Mouse (Mus musculus): ENCODE results near the gene Nop53.
A peak's percentile ranks its signal among the peaks of the same experiment; 100 is the strongest.

Nop53 gene

DNA sequence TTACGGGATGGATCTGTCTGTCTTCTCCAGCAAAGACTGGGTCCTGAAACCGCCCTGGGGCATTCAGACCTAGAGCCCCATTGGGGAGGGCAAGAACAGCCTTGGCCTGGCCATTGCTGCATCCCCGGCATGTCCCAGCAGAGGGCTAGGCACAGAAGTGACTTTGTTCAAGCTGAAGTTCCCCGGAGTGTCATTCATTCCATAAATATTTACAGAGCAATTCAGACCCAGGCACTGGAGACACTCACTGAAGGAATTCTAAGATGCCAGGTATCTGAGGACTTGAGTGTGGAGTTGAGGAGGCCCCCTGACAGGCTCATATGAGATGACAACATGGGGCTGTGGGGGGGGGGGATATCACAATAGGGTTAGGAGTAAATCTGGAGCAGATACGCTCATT, 10.3 kb upstream of the Nop53 start:
- no peak for DNase-seq (ENCODE audit: low spot score)

DNA sequence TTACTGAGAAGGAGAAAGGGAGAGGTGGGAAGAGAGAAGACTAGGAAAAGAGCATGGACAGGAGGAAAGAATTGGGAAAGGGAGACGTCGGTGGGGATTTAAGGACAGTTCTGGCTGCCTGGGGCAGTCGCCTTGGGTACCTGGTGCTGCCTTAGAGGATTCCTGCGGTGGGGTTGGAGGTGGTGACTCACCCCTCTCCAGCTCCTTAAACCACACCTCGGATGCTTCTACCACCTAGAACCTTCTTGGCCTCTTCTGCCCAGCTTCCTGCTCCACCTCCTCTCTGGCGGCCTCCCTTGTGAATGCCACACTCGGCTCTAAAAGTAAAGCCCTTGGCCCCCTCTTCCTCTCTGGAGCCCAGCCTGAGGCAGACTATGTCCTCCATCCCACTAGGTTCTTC, 9.6 kb upstream of the Nop53 start:
- no peak for DNase-seq (ENCODE audit: low spot score)

DNA sequence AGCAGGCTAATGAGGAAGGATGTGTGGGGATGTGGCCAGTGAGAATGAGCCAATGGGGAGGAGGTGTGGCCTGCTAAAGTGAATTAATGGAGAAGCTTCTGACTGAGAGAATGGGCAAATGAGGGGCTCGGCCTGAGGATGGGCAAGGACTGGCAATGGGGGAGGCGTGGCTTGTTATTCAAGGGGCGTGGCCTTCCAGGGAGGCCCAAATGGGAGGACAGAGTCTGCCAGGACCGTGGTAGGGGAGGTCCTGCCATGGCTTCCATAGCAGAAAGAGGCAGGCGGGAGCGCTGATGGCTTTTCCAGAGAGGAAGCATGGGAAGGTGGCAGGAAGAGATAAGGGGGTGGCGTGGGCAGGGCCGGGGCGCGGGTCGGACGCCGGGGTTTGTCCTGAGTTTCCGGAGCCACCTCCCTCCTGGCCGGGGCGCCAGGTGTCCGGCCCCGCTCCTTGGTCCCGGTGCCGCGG, 9.1 kb upstream of the Nop53 start:
- no peak for DNase-seq (ENCODE audit: low spot score)

DNA sequence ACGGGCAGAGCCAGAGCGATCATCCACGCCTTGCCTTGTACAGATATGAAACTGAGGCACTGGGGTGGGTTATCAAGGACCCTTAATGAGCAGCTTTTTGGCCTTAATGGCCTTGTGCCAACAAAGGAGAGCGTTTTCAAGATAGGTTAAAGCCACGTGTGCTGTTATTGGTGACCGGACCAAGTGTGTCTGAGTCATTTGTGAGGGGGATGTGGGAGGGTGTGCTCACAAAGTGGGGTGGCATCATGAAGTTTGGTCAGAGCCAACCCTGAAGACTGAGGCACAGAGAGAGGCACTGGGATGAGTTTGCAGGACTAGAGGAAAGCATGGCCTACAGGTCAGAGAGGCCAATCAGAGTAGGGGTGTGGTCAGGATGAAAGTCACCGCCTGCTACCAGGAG, 8.6 kb upstream of the Nop53 start:
- DNase-seq (ENCODE audit: low spot score) = no peak

DNA sequence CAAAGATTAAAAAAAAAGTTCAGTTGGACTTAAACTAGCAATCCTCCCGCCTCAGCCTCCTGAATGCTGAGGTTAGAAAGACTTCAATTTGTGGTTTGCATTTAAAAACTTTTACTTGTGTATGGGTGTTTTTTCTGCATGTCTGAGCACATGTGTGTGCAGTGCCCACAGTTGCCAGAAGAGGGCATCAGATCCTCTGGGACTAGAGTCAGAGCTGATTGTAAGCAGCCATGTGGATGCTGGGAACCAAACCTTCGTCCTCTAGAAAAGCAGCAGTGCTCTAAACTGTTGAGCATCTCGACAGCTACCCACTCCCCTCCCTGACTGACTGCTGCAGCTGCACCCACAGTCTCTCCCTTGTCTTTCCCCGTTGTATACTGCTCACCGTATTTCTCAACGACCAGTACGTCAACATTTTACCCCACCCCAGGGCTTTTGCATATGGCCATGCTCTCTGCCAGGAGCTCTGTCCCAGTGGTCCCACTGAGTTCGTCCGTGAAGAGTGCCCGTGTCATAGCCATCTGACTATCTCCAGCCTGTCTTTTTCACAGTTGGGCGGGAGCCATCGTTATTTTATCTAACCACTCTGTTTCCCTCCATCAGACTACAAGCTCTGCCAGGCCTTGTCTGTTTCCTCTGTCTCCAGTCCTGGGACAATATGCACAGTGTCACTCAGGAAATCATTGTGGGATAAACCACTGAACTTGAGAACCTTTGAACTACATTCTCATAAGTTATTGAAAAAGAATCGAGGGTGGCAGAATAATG, 7.6 kb upstream of the Nop53 start:
- no peak for DNase-seq (ENCODE audit: low spot score)

DNA sequence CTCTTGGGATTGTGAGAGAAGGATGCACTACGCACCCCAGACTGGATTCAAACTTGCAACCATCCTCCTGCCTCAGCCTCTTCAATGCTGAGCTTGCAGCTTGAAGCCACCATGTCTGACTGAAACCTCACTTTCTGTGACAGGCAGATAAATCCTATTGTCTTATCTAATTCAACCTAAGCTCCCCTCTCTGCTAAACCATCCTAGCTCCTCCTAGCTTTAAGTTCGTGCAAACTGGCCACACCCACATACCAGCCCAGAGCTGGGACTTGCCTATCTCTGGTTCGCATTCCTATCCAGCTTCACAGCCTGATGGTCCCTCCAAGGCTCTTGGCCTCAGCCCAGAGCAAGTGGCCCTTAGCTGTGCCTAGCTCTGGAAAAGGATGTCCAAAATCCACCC, 6.5 kb upstream of the Nop53 start:
- DNase-seq (ENCODE audit: low spot score) = no peak

DNA sequence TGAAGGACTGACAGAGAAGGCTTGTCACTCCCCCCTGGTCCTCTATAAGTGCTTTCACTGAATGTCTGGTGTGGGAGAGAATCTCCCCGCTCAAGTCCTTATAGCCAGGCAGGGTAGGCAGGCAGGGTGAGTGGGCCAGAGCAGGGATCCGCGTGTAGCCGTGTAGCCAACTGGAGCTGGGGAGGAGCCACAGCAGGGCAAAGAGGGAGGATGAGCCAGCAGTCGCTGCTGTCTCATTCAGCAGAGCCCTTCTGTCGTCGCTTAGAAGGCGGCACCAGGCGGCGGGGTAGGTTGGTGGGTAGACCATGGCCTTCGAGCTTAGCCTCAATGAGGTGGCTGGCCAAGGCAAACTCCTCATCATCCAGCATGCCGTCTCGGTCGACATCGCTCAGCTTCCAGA, 4.1 kb upstream of the Nop53 start:
- no peak for DNase-seq (ENCODE audit: low spot score)

DNA sequence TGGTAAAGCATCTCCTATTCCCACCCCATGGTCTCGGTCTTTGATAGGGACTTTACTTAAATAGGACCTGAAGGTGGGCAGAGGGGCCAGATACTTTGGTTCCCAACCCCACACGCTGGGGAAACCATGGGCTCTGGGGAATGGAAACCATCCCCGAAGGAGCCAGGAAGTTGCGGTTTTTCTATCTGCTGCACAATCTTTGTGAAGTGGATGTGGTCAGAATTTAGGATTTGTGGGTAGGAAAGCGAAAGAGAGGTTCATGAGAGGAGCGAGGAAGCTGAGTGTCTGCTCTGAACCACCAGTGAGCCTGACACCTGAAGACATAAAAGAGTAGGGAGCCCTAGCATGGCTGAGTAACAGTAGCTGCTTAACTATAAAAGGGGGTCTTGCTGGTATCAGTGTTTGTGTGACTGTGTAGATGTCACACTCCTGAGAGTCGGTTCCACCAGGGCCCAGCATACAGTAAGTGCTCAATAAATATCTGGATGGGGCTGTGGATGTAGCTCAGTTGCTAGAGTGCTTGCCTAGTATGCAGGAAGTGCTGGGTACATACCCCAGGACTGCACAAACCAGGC, 3.4 kb upstream of the Nop53 start:
- no peak for DNase-seq (ENCODE audit: low spot score)

DNA sequence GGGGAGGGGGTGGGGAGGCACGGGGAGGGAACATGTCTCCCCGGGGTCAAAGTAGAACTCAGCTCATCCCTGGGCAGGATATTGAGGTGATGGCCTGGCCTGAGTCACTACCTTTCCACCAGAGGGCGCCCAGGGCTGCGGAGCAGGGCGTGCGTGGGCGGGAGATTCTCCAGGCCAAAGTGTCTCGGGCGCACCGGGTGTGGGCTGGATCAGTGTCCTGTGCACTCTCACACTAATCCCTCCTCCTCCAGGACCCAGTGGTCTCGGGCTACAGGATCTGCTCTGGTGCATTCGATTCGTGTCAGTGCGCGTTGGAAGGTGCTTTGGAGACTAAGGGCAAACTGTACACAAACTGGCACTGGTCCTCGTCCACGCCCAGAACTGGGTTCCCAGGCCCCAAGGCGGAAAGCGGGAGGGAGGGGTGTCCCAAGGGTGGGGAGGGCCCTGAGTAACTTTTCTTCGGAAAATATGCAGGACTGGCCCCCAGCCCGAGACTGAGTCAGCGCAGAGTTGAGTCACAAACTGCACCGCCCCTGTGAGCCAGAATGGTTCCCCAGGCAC, 2.6 kb upstream of the Nop53 start:
- peak; percentile 76 for DNase-seq (ENCODE audit: low spot score)

DNA sequence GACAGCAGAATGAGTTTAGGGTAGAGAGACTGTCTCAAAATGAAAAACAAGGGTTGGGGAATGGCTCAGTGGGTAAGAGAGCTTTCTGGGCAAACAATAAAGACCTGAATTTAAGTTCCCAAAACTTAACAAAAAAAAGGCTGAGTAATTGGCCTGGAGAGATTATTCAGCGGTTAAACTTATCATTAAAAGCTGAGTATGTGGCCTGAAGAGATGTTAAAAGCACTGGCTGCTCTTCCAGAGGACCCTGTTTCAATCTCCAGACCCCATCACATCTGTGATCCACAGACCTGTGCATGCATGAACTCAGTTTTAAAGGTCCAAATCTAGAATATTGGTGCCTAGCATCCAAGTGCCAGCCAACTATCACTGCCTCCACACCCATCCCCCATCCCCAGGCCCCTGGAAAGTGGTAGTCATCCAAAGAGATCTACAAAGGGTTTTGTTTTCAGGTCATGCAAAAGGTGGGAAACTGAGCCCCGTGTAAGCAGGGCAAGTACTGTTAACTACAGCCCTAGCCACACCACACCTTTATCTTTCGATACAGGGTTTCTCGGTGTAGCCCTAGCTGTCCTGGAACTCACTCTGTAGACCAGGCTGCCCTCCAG, 1.9 kb upstream of the Nop53 start:
- DNase-seq (ENCODE audit: low spot score) = no peak

DNA sequence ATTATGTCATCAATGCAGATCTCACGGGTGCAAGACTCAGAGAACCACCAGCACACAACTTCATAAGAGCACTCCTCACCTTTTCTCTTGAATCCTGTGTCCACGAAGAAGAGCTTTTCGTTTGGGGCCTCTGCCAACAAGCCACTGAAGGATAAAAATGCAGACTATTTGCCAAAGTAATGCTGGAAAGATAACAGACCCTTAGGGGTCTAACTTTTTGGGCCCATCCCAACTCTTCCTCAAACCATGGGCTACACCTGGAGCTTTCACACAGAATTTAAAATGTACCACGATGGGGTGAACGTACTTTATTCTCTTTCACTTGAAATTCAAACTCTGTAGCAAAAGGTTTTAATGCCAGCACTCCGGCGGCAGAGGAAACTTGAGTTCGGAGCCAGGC, 663 bp downstream of the Nop53 start:
- no peak for DNase-seq (ENCODE audit: low spot score)

DNA sequence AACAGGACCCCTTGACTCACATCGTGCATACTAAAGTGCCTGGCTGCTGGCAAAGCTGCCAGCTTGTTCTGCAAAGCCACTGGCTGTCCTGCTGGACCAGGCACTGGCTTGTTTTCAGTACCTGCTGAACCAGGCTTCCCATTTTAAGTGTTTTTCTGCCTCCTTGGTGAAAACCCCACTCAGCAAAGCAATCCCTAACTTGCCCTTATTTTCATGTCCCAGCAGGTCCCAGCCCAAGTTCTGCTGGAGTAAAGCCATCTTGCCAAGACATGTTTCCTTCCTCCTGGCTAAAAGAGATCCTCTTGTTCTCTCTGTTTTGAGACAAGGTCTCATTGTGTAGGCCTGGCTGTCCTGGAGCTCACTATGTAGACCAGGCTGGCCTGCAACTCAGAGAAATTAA, 1.6 kb downstream of the Nop53 start:
- DNase-seq (ENCODE audit: low spot score) = no peak

DNA sequence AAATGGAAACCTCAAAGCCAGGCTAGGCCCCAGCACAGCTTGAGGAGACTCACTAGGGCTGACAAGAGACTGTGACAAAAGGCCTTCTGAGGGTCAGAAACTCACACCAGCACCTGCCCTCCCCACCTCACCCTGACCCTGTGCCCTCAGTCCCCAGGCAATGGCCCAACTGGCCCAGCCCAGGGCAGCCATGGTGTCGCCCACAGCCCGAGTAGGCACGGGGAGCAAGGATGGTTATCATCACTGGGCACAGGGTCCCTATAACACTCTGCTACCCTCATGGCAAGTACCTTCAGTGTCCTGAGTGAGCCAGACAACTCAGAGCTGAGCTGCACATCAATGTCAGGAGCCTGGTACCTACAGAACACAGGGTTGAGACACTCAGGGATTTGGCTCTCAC, 7.3 kb downstream of the Nop53 start:
- DNase-seq (ENCODE audit: low spot score) = no peak

DNA sequence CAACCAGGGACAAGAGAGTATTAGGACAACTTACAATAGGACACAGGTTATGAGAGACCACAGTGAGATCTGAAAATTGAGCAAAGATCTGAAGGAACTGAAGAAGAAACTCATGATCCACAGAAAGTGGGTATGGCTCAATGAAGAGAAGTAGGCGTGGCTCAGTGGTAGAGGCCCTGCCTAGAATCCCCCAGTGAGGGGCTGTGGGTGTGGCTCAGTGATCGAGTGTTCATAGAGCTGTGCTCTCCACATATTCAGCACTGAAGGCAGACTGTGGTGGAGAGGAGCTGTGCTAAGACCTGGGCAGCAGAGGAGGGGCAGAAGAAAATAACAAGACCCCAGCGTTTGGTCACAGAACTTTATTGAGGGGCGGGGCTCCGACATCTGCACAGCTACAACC, 8.4 kb downstream of the Nop53 start:
- DNase-seq (ENCODE audit: low spot score) = no peak

DNA sequence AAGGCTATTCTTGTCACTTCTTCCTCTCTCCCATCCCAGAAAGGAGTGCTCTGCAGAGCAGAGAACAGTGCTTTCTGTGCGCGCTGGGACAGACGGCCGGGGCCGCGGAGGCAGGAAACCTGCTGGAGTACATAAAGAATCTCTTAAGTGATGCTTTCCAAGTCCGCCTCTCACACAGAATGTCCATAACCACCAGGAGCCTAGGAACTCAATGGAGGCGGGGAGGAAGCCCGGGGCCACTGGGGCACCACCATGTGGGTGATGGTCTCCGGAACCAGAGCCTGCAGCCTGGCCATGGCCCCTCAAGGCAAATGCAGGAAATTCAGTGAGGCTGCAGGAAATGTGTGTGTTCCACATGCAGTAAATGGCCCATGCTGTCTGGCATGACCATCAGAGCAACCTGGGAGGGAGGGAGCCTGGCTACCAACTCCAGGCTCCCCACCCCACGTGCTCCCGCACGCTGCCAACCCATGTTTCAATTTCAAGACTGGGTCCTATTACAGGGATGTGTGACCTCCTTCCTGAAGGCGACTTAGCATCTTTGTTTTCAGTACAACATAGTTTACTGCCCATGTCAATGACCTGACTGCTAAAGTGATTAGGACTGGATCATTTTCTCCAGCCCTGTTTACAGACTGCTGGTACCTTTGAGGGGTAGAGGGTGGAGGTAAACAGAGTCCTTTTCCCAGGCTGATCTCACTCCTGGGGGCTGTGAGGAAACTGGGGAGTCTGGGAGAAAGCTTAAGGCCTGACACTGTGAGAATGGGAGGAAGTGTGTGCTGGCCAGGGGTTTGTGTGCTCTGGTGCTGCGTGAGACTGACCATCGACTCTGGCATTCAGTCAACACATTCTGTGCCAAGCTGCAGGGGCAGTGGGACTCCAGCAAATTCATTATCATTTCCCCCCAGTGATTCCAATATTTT, 12.2 kb downstream of the Nop53 start:
- no peak for DNase-seq (ENCODE audit: low spot score)

DNA sequence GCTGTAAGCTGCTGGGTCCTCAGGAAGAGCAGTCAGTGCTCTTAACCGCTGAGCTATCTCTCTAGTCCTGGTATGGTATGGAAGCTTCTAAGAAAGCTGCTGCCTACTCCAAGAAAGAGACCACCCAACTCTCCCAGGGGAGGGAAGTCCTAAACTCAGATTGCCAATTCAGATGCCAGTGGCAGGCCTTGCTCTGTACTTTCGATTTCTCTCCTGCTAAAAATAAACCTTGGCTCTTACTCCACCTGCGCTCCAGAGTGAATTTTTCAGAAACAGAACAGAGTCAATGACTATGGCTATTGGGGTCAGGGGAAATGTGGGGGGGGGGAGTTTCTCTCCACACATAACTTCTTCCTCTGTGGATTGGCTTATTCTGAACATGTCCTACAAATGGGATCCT, 14.2 kb downstream of the Nop53 start:
- DNase-seq (ENCODE audit: low spot score) = no peak

DNA sequence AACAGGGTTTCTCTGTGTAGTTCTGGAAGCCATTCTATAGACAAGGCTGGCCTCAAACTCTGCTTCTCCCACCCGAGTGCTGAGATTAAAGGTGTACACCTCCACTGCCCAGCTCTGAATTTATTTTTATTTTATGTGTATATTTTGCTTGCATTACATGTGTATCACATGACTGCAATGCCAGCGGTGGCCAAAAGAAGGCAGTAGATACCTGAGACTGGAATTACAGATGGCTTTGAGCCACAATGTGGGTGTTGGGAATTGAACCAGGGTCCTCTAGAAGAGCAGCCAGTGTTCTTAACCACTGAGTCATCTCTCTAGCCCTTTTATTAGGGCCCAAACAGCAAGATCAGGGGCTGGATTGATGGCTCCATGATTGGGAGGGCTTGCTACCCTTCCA, 15.3 kb downstream of the Nop53 start:
- DNase-seq (ENCODE audit: low spot score) = no peak

DNA sequence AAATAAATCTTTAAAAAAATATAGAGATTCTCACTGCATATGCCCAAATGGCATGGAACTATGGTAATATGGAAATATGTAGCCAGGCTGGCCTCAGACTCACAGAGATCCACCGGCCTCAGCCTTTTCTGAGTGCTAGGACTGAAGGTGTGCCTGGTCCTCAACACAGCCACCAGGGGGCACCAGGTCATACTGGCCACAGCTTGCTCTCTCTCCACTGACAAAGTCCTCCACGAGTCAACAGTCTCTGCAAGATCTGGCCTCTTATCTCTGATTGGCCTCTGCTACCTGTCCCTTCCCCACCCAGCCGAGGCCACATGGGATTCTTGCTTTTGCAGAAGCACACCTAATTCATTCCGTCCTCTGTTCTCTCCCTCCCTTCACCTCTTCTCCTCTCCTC, 16.0 kb downstream of the Nop53 start:
- DNase-seq (ENCODE audit: low spot score) = peak; percentile 41

DNA sequence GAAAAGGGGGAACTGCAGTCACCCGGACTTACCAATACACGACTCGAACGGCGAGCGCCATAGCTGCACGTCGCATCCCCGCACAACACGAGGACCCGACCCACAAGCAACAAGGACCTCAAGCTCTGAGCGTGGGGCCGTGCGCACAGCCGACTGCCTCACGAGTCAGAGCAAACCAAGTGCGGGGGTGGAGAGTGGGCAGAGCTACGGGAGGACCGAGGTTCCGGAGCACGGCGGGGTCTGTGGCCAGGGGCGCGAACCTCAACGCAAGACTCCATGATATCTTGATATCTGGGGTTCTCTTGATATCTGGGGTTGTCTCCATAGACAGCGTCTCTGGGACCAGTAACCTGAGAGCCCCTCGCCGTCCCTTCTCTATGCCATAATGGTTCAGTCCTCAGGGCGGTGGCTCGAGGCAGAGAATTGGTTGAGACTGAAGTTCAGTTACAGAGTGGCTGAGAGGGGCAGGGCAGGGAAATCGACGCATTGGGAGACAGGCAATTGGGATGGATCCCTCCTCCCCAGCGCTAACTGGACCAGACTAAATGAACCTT, 23.6 kb downstream of the Nop53 start, which contains the start of gene Selenow:
Gene Selenow (minus strand): TSS at position 183 of the 554 bp plus-strand sequence.
- peak; percentile 80 for DNase-seq (ENCODE audit: low spot score)

DNA sequence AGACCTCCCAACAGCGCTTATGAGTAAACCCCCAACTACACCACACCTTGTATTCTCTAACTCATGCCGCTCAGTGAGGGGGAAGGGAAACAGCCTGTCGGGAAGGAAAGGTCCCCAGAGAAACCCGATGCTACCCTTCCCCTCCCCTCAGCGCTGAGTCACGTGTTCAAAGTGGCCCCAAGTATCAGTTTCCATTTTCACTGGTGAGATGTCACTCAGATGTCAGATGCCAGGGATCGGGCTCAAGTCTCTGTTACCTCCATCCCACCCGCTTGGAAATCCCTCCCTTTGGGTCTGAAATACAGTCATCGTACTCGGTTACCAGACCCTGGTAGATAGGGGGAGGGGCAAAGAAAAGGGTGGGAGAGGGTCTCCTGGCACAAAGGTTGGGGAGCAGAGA, 24.1 kb downstream of the Nop53 start:
- DNase-seq (ENCODE audit: low spot score) = no peak

DNA sequence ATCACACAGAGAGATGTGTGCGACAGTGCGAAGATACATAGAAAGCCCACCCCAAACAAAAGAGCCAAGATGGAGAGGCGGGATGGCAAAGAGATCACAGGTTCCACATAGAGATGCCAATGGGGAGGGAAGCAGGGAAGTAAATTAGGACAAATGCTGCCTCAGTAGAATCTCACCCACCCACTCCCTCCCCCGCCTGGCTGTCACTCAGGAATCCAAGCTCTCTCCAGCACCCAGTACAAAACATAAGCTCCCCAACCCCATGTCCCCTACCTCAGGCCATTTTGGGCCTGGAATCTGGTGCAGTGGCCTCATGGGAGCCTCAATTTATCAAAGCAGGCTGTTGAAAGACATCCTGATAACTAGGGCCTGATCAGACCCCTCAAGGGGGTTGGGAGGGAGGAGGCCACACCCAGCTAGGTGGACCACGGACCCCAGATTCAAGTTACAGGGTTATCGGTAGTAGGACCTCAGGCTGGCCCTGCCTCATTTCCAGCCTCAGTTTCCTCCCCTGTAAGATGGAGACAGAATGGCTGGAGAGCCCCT, 25.2 kb downstream of the Nop53 start:
- DNase-seq (ENCODE audit: low spot score) = no peak

DNA sequence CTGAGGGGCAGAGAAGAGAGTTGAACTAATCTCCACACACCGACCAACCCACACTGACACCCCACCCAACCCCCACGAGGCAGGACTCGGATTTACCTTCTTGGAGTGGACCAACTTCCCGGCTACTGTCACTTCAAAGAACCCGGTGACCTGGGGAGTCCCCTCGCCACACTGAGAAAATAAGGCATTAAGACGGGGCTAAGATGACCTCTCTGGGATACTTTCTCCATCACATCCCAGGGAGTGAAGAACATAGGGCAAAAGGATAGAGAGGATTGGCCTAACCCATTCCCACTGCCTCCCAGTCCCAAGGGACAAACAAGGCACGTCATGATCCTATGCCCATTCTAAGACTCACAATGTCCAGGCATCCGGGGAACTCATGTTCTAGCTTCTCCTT, 25.9 kb downstream of the Nop53 start:
- no peak for DNase-seq (ENCODE audit: low spot score)
